Mouse (Mus musculus) E14TG2a.4 (cell line): ENCODE results near the gene Slc2a4.

Source experiments
- CTCF ChIP-seq: conservative IDR thresholded peaks from 2 replicates; pipeline ENCODE4 v1.5.1; 2014; ENCODE audit warnings: low read length
- NANOG ChIP-seq: IDR thresholded peaks from 2 replicates; pipeline ENCODE4 v1.6.1; 2014; ENCODE audit warnings: borderline replicate concordance, low read length, mixed read lengths
- POU5F1 ChIP-seq: IDR thresholded peaks from 2 replicates; pipeline ENCODE4 v1.6.1; 2014; ENCODE audit warnings: low read length, borderline replicate concordance

DNA sequence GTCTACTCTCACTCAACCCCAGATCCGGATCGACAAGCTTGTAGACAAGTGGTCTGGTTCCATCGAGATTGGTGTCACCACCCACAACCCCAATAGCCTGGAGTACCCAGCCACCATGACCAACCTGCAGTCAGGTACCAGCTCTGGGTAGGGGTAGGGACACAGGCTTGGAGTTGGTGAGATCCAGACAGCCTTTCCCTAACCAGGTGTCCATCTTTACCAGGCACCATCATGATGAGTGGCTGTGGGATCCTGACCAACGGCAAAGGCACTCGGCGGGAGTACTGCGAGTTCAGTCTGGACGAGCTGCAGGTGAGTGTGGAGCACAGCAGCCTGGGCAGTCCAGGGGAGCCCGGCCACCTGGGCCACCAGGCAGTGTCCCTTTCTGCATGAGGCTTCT, 43.7 kb downstream of the Slc2a4 start:
- TF ChIP-seq CTCF (no peak), NANOG (no peak), POU5F1 (no peak)
